Mouse (Mus musculus): ENCODE measurements around the gene Ric8b. TPM values are rescaled to one million over a fixed set of nuclear protein-coding genes. Genes with fewer than 3 reads are reported as not detected.

Ric8b gene
- polyA plus RNA-seq, 1 experiment, result 12.9 TPM

DNA sequence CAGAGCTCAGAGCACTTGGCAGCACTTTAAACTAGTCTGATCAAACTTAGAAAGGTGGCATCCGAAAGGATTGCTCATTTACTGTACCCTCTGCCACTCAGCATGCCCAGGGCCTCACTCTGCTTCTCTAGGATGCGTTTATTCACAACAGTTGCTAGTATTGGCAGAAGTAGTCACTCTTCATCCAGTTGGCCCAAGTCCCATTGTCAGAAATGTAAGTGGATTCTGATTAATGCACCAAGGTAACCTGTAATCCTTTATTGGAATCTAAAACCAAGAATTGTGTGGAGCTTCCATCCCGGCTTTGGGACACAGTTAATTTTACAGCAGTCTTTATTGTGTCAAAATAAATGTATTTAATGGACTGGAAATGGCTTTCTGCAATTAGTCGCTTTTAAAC is 76.9 kb downstream of the Ric8b start:
- H3K4me1 ChIP-seq (ENCODE audit: control insufficient read depth, insufficient read depth, low read length), result no peaks in the 10 kb centered on the region; the same call in 1 of the 2 replicates
- no peak for TF ChIP-seq POLR2A (IDR thresholded peaks at IDR 0.05; ENCODE audit: borderline replicate concordance, extremely low read depth, low read depth, low read length)
- TF ChIP-seq CTCF (IDR thresholded peaks at IDR 0.05; ENCODE audit: insufficient read depth, low read length), result no peak
- WGBS, result 87% methylated on average over 4 of the region's 4 CpGs
- H3K4me3 ChIP-seq (replicated peaks; ENCODE audit: extremely low read depth, low read depth, low read length), result no peak overlapping the region
- DNase-seq, result no peak

DNA sequence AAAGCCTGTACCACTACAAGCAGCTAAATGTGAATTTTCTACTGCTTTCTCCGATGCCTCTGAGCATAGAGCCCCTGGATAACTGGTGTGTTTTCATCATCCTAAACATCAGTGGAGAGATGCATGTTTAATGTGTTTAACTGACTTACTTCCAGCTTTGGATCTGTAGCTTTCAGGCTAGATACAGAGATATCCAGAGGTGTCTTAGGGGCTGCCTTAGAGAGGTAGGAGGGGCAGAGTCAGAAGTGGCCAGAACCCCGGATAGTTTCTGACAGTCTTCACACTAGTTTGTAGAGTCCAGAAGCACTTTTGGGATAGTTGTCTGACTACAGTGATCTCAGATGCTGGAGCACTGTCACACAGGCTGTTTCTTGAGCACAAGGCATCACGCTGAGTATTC is 77.6 kb downstream of the Ric8b start:
- Histone ChIP-seq H3K4me3 (replicated peaks; ENCODE audit: extremely low read depth, low read depth, low read length) (no peak overlapping the region), H3K4me1 (ENCODE audit: control insufficient read depth, insufficient read depth, low read length) (no peaks in the 10 kb centered on the region; the same call in 1 of the 2 replicates)
- 87% methylated on average over 3 of the region's 3 CpGs for WGBS
- TF ChIP-seq POLR2A (IDR thresholded peaks at IDR 0.05; ENCODE audit: borderline replicate concordance, extremely low read depth, low read depth, low read length) (no peak), CTCF (IDR thresholded peaks at IDR 0.05; ENCODE audit: insufficient read depth, low read length) (no peak)
- no peak for DNase-seq

DNA sequence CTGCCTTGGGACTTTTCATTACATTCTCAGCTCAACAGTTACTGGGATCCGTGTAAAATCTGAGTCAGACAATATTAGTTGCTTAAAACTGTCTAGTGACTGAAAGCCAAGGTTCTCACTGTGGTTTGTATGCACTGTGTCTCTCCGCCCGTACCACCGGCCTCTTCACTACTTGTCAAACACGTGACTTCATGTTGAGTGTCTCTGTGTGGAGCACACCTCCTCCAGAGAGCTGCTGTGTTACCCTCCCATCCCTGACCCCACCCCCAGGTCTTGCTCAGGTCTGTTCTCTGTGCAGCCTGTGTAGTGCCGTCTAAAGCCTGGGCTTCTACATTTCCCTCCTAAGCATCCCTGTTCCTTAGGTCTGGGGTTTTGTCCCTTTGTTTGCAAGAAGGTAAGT is 79.0 kb downstream of the Ric8b start:
- no peak for TF ChIP-seq POLR2A (IDR thresholded peaks at IDR 0.05; ENCODE audit: borderline replicate concordance, extremely low read depth, low read depth, low read length)
- TF ChIP-seq CTCF (IDR thresholded peaks at IDR 0.05; ENCODE audit: insufficient read depth, low read length), result no peak
- DNase-seq, result no peak
- Histone ChIP-seq H3K4me1 (ENCODE audit: control insufficient read depth, insufficient read depth, low read length) (no peaks in the 10 kb centered on the region; the same call in 1 of the 2 replicates), H3K4me3 (replicated peaks; ENCODE audit: extremely low read depth, low read depth, low read length) (no peak overlapping the region)
- WGBS, result 67% methylated on average over 6 of the region's 6 CpGs

DNA sequence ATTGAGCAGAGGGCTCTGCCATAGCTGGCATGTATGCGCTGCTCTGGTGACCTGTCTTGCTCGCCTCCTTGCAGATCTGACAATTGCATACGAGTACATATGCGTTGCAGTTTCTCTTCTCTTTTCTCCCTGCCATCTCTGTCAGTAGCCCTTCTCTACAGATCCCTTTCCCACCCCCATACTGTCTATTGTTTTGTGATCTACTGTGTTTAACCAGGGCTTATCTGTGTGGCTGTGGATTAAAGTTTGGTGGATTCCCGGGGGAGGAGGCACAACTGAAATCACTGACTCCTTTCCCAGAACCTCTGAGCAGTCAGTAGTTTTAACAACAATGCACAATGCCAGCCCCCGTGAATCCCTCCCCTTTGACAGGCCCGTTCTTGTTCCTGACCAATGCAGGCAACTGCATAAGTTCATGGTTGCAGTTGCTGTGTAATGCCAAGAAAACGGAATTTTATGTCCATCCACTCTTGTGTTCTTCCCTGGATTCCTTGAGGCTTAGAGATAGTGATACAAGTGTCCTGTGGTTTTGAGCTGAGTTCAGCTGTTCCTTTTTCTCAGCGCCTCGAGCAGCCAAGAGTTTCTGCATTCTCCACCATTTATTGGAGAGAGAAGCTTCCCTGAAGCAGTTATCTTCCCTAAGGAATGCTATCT is 80.3 kb downstream of the Ric8b start:
- no peak overlapping the region for H3K4me3 ChIP-seq (replicated peaks; ENCODE audit: extremely low read depth, low read depth, low read length)

DNA sequence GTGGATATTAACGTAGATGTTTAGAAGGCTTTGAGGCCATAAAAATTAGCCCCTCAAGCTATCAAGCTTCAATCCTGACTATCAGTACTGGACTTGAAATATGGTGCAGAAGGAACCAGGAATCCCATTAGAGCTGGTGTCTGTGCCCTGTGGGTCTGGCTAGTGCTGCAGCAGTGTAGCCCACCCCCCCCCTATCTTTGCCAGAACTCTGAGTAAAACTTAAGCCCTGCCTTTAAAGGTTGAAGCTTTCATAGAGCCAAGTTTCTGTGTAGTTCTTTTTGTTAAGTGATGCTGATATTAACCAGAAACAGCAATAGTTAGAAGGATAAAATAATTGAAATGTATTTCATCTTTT is 80.8 kb downstream of the Ric8b start:
- Histone ChIP-seq H3K4me3 (replicated peaks; ENCODE audit: extremely low read depth, low read depth, low read length) (no peak overlapping the region), H3K4me1 (ENCODE audit: control insufficient read depth, insufficient read depth, low read length) (no peaks in the 10 kb centered on the region; the same call in 1 of the 2 replicates)
- no peak for DNase-seq
- WGBS, result 75% methylated on average over 1 of the region's 1 CpGs
- no peak for TF ChIP-seq POLR2A (IDR thresholded peaks at IDR 0.05; ENCODE audit: borderline replicate concordance, extremely low read depth, low read depth, low read length)
- TF ChIP-seq CTCF (IDR thresholded peaks at IDR 0.05; ENCODE audit: insufficient read depth, low read length), result no peak

More for the DNA sequence above, 80.3 kb downstream of the Ric8b start:
- TF ChIP-seq CTCF (IDR thresholded peaks at IDR 0.05; ENCODE audit: insufficient read depth, low read length) (no peak), POLR2A (IDR thresholded peaks at IDR 0.05; ENCODE audit: borderline replicate concordance, extremely low read depth, low read depth, low read length) (no peak)
- WGBS, result 72% methylated on average over 10 of the region's 10 CpGs
- no peak for DNase-seq
- H3K4me1 ChIP-seq (ENCODE audit: control insufficient read depth, insufficient read depth, low read length), result no peaks in the 10 kb centered on the region; the same call in 1 of the 2 replicates

DNA sequence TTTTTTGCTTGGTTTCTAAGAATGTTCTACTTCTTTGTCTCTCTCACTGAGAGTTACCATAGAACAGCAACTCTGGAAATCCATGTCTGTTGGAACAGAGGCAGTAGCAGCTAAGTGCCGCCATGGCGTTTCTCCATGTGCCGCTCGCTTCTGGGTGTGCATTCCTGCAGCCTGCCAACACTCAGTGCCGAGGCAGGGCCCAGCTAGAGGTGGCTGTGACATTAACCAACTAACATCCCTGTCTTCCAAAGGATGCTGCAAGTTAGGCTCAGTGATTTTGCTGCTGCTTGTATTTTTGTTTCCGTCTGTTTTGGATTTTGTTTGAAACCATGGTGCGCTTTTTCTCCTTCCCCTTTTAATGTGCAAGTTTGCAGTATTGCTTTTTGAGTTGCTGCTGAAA is 84.5 kb downstream of the Ric8b start:
- 67% methylated on average over 7 of the region's 7 CpGs for WGBS
- Histone ChIP-seq H3K4me1 (ENCODE audit: control insufficient read depth, insufficient read depth, low read length) (no peaks in the 10 kb centered on the region; the same call in 1 of the 2 replicates), H3K4me3 (replicated peaks; ENCODE audit: extremely low read depth, low read depth, low read length) (no peak overlapping the region)
- no peak for DNase-seq
- TF ChIP-seq POLR2A (IDR thresholded peaks at IDR 0.05; ENCODE audit: borderline replicate concordance, extremely low read depth, low read depth, low read length) (no peak), CTCF (IDR thresholded peaks at IDR 0.05; ENCODE audit: insufficient read depth, low read length) (no peak)

DNA sequence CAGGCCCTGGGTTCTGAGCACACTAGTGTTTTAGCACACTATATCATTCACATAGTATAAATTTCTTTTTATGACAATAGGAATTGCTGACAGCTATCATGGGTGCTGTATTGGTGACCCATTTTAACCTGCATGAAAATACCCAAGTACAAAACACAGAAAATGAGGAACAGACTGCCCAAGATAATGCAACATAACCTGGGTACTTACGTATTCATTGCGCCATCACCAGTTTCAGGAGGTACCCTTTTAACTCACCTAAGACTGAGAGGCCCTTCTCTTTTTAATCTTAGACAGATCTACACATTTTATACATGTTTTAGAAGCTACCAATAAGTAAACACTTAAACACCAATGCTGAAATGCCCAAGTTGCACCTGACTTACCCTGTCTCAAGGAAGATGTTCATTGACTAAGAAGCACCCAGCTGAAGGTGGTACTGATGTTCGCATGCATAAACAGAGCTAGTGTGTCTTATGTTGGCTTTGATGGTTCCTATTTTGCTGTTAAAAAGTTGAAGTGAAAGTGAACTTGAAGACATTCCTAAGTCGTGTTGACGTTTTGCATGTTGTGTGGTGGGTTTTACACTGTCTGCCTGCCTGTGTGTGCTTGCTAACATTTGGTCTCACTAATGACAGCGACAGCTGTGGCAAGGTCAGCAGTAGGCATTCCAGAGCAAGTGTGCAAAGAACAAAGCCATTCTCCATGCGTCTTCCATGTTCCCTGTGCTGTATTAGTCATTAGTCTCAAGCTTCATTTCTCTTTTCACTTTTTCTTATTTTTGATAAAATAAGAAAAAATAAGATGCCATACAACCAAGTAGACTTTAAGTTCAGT is 86.0 kb downstream of the Ric8b start:
- DNase-seq, result no peak
- TF ChIP-seq CTCF (IDR thresholded peaks at IDR 0.05; ENCODE audit: insufficient read depth, low read length) (no peak), POLR2A (IDR thresholded peaks at IDR 0.05; ENCODE audit: borderline replicate concordance, extremely low read depth, low read depth, low read length) (no peak)
- 87% methylated on average over 7 of the region's 7 CpGs for WGBS

DNA sequence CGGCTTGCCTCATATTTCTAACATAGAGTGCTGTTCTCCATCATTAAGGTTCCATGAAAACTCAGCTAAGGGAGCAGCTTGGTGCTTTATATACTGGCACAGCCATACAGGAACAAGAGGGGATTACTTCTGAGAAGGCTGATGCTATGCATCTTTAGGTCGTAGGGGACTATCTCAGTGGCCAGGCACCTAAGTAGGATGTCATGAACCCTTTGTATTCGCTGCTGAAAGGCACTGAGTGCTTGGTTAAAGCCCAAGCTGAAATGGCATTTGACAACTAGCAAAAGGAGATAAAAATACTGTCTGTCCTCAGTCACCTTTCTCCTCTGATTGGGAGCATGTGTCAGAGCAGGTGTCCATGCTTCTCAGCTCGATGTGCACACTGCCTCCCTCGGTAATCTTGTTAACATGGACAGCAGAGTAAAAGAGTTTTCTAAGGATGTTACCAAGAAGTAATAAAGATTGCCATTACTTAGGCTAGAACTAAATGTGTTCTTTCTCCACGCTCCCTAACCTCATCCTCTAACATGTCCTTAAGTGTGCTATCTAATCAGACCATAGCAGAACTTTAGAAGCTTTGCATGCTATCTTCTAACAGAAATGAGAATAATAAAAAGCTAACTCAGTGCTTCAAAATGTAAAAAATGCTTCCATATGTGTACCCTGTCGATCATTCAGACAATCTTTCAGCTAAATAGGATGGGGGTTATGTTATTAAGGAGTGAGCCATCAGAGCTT is 89.3 kb downstream of the Ric8b start:
- H3K4me3 ChIP-seq (replicated peaks; ENCODE audit: extremely low read depth, low read depth, low read length), result no peak overlapping the region
- DNase-seq, result no peak
- 89% methylated on average over 7 of the region's 7 CpGs for WGBS
- no peaks in the 10 kb centered on the region for H3K4me1 ChIP-seq (ENCODE audit: control insufficient read depth, insufficient read depth, low read length)
- TF ChIP-seq CTCF (IDR thresholded peaks at IDR 0.05; ENCODE audit: insufficient read depth, low read length) (no peak), POLR2A (IDR thresholded peaks at IDR 0.05; ENCODE audit: borderline replicate concordance, extremely low read depth, low read depth, low read length) (no peak)

More for the DNA sequence above, 86.0 kb downstream of the Ric8b start:
- Histone ChIP-seq H3K4me1 (ENCODE audit: control insufficient read depth, insufficient read depth, low read length) (no peaks in the 10 kb centered on the region), H3K4me3 (replicated peaks; ENCODE audit: extremely low read depth, low read depth, low read length) (no peak overlapping the region)

Measured in lung, adult 2 months (tissue).